Mouse (Mus musculus): ENCODE data around the gene Tbc1d22b. TPM values are rescaled to one million over a fixed set of nuclear protein-coding genes. Genes with fewer than 3 reads are reported as not detected.

Gene Tbc1d22b
- polyA plus RNA-seq, 1 experiment from 2014 or later = 27.7 TPM

- Histone ChIP-seq H3K27ac (replicated peaks; ENCODE audit: low read depth, low read length) (no peak overlapping the region), H3K4me3 (replicated peaks; ENCODE audit: low read depth, low read length) (no peak overlapping the region), H3K4me2 (ENCODE audit: low read length) (no peak overlapping the region), H3K9ac (replicated peaks; ENCODE audit: low read length) (no peak overlapping the region), H3K9me3 (ENCODE audit: control insufficient read depth, low read length) (no peaks in the 10 kb centered on the region), H3K4me1 (ENCODE audit: control insufficient read depth, insufficient read depth, low read length) (no peaks in the 10 kb centered on the region), H3K27me3 (ENCODE audit: control insufficient read depth, insufficient read depth, low read length) (no peaks in the 10 kb centered on the region), H3K36me3 (ENCODE audit: control insufficient read depth, insufficient read depth, low read length) (peaks cover 86% of the 10 kb centered on the region)
- DNase-seq (no peak), ATAC-seq (ENCODE audit: low FRiP score, low TSS enrichment) (no peak)
- WGBS = 98% methylated on average over 4 of the region's 4 CpGs
Measured at GRCm38 (mm10) chr17:29637377-29637776, 87.8 kb downstream of the Tbc1d22b start.

- Histone ChIP-seq H3K36me3 (ENCODE audit: control insufficient read depth, insufficient read depth, low read length) (peaks cover 84% of the 10 kb centered on the region), H3K27me3 (ENCODE audit: control insufficient read depth, insufficient read depth, low read length) (no peaks in the 10 kb centered on the region), H3K4me1 (ENCODE audit: control insufficient read depth, insufficient read depth, low read length) (no peaks in the 10 kb centered on the region), H3K27ac (replicated peaks; ENCODE audit: low read depth, low read length) (no peak overlapping the region), H3K4me3 (replicated peaks; ENCODE audit: low read depth, low read length) (no peak overlapping the region), H3K9ac (replicated peaks; ENCODE audit: low read length) (no peak overlapping the region), H3K4me2 (ENCODE audit: low read length) (no peak overlapping the region), H3K9me3 (ENCODE audit: control insufficient read depth, low read length) (no peaks in the 10 kb centered on the region)
- no peak for ATAC-seq (ENCODE audit: low FRiP score, low TSS enrichment)
- no peak for DNase-seq
- 90% methylated on average over 8 of the region's 8 CpGs for WGBS
Measured at GRCm38 (mm10) chr17:29637895-29638294, 88.3 kb downstream of the Tbc1d22b start.

GRCm38 (mm10) chr17:29640971-29641370 lies 91.4 kb downstream of the Tbc1d22b start:
- 99% methylated on average over 11 of the region's 11 CpGs for WGBS
- Histone ChIP-seq H3K27ac (replicated peaks; ENCODE audit: low read depth, low read length) (no peak overlapping the region), H3K4me1 (ENCODE audit: control insufficient read depth, insufficient read depth, low read length) (no peaks in the 10 kb centered on the region), H3K27me3 (ENCODE audit: control insufficient read depth, insufficient read depth, low read length) (no peaks in the 10 kb centered on the region), H3K9me3 (ENCODE audit: control insufficient read depth, low read length) (no peaks in the 10 kb centered on the region), H3K4me3 (replicated peaks; ENCODE audit: low read depth, low read length) (no peak overlapping the region), H3K4me2 (ENCODE audit: low read length) (no peak overlapping the region), H3K36me3 (ENCODE audit: control insufficient read depth, insufficient read depth, low read length) (peaks cover 60% of the 10 kb centered on the region), H3K9ac (replicated peaks; ENCODE audit: low read length) (no peak overlapping the region)
- DNase-seq (no peak), ATAC-seq (ENCODE audit: low FRiP score, low TSS enrichment) (no peak)

GRCm38 (mm10) chr17:29642219-29642618 lies 92.6 kb downstream of the Tbc1d22b start:
- H3K27me3 ChIP-seq (ENCODE audit: control insufficient read depth, insufficient read depth, low read length) = no peaks in the 10 kb centered on the region

More at GRCm38 (mm10) chr17:29642219-29642618, 92.6 kb downstream of the Tbc1d22b start:
- Histone ChIP-seq H3K36me3 (ENCODE audit: control insufficient read depth, insufficient read depth, low read length) (peaks cover 47% of the 10 kb centered on the region), H3K27ac (replicated peaks; ENCODE audit: low read depth, low read length) (no peak overlapping the region), H3K9me3 (ENCODE audit: control insufficient read depth, low read length) (no peaks in the 10 kb centered on the region), H3K4me2 (ENCODE audit: low read length) (no peak overlapping the region), H3K4me1 (ENCODE audit: control insufficient read depth, insufficient read depth, low read length) (no peaks in the 10 kb centered on the region), H3K4me3 (replicated peaks; ENCODE audit: low read depth, low read length) (no peak overlapping the region), H3K9ac (replicated peaks; ENCODE audit: low read length) (no peak overlapping the region)
- WGBS = 83% methylated on average over 3 of the region's 3 CpGs
- DNase-seq (no peak), ATAC-seq (ENCODE audit: low FRiP score, low TSS enrichment) (no peak)

Small RNA genes lying within 50 kb of the gene (microRNA-seq; reads per million reads assigned to microRNA genes)
- gene Mir7667 = not detected

Other genes with a start within 250 kb of the Tbc1d22b start
- gene Pi16, start 232.1 kb upstream of the Tbc1d22b start, polyA plus RNA-seq (2014; fragmentation: Nextera tagmentation; extraction: Ambion mirVana) = 1.3 and 2.8 TPM in 2 replicates
- gene Mtch1, start 201.9 kb upstream of the Tbc1d22b start, polyA plus RNA-seq (2014; fragmentation: Nextera tagmentation; extraction: Ambion mirVana) = 533 and 550 TPM in 2 replicates
- 4.4 and 4.9 TPM in 2 replicates for gene Fgd2, start 188.9 kb upstream of the Tbc1d22b start, polyA plus RNA-seq (2014; fragmentation: Nextera tagmentation; extraction: Ambion mirVana)
- 10.1 and 10.3 TPM in 2 replicates for gene Pim1, start 59.0 kb upstream of the Tbc1d22b start, polyA plus RNA-seq (2014; fragmentation: Nextera tagmentation; extraction: Ambion mirVana)
- gene Gm17657, start 147 bp upstream of the Tbc1d22b start, polyA plus RNA-seq (2014; fragmentation: Nextera tagmentation; extraction: Ambion mirVana) = not detected in 2 replicates
- gene Tmem217, start 2.6 kb downstream of the Tbc1d22b start, polyA plus RNA-seq (2014; fragmentation: Nextera tagmentation; extraction: Ambion mirVana) = 0.43 and 0.49 TPM in 2 replicates
- gene Rnf8, start 65.0 kb downstream of the Tbc1d22b start, polyA plus RNA-seq (2014; fragmentation: Nextera tagmentation; extraction: Ambion mirVana) = 80.5 and 86.8 TPM in 2 replicates
- gene Gm28043, start 65.1 kb downstream of the Tbc1d22b start, polyA plus RNA-seq (2014; fragmentation: Nextera tagmentation; extraction: Ambion mirVana) = 2.0 and 2.9 TPM in 2 replicates
- 103 and 136 TPM in 2 replicates for gene Cmtr1, start 110.8 kb downstream of the Tbc1d22b start, polyA plus RNA-seq (2014; fragmentation: Nextera tagmentation; extraction: Ambion mirVana)
- 11.3 and 11.4 TPM in 2 replicates for gene Ccdc167, start 167.3 kb downstream of the Tbc1d22b start, polyA plus RNA-seq (2014; fragmentation: Nextera tagmentation; extraction: Ambion mirVana)

Data from midbrain, embryonic 14.5 days (tissue).